Mouse (Mus musculus): ENCODE results near the gene Socs4.

Socs4 gene

GRCm38 (mm10) chr14:47340231-47340925, 63.6 kb downstream of the Socs4 start:
- no peak for DNase-seq (ENCODE audit: low spot score in 2 of 2)

GRCm38 (mm10) chr14:47341811-47342291, 65.1 kb downstream of the Socs4 start:
- DNase-seq (ENCODE audit: low spot score in 2 of 2): no peak
